Comparison of ENCODE assay signal across 13 mouse cellular contexts in genomic region chr16:20756052-20756451, GRCm38 (mm10). TPM values are rescaled to one million over a fixed set of nuclear protein-coding genes. Genes with fewer than 3 reads are reported as not detected.
DNase-seq lines count a peak whose midpoint lies in the region; ATAC-seq lines count a peak whose summit lies in the region.
"Had no signal": no experiment of that assay in that cellular context is flagged by ENCODE, and none has a peak within 500 bp of the region (broad histone marks: within the 10 kb centered on the region; RNA-seq: fewer than 3 reads in every experiment).

No protein-coding gene starts in this region.

- peak; percentile 81 for ATAC-seq in liver, embryonic 16.5 days (ENCODE audit: low read depth)
- peak; percentile 97 for ATAC-seq in granulocyte monocyte progenitor cell, adult 5-6 weeks (replicated peaks; ENCODE audit: poor library complexity, severe bottlenecking)
- ATAC-seq in megakaryocyte, adult 5-6 weeks (ENCODE audit: poor library complexity, severe bottlenecking) = 0 out of 2 replicates have a peak, but pooled peaks have one; percentile 35

- no peaks in the 10 kb centered on the region for H3K36me3 ChIP-seq in liver, embryonic 16.5 days (ENCODE audit: control insufficient read depth, insufficient read depth)
- H3K36me3 ChIP-seq: hindbrain, embryonic 10.5 days; liver, embryonic 13.5 days had no signal

- 63% methylated on average over 5 of the region's 5 CpGs for WGBS in liver, embryonic 16.5 days (ENCODE audit: insufficient replicate concordance)

- H3K9me3 ChIP-seq in liver, embryonic 16.5 days (replicated peaks; ENCODE audit: control insufficient read depth, low read length) = no peaks in the 10 kb centered on the region
- H3K9me3 ChIP-seq: hindbrain, embryonic 10.5 days; liver, embryonic 13.5 days had no signal

- no peak overlapping the region for H3K4me2 ChIP-seq in liver, embryonic 16.5 days (ENCODE audit: low read depth, low read length)
- H3K4me2 ChIP-seq: liver, embryonic 13.5 days had no signal

- no peak overlapping the region for H3K4me3 ChIP-seq in liver, embryonic 16.5 days (ENCODE audit: low read depth, low read length)
- H3K4me3 ChIP-seq: erythroblast, embryonic 14.5 days; hindbrain, embryonic 10.5 days; left cerebral cortex, adult 2 months; liver, embryonic 13.5 days had no signal

- H3K9ac ChIP-seq in liver, embryonic 16.5 days (ENCODE audit: low read depth, low read length) = no peak overlapping the region
- H3K9ac ChIP-seq: liver, embryonic 13.5 days had no signal

- no peaks in the 10 kb centered on the region for H3K4me1 ChIP-seq in liver, embryonic 16.5 days (ENCODE audit: control insufficient read depth, low read depth, low read length)
- H3K4me1 ChIP-seq: hindbrain, embryonic 10.5 days; liver, embryonic 13.5 days had no signal

- no peaks in the 10 kb centered on the region for H3K27me3 ChIP-seq in liver, embryonic 16.5 days (ENCODE audit: control insufficient read depth, insufficient read depth, low read depth, low read length)
- H3K27me3 ChIP-seq: liver, embryonic 13.5 days had no signal

- no peak for DNase-seq in liver
- peak; percentile 60 for DNase-seq in adrenal gland, adult 8-10 months
- DNase-seq in thymus, postnatal 36 days = no peak
- no peak for DNase-seq in embryo, embryonic 10 days (ENCODE audit: low spot score)
- DNase-seq: kidney, adult 11 months; liver, embryonic 13.5 days; right cerebral cortex, postnatal 4 days had no signal

- no peak overlapping the region for H3K27ac ChIP-seq in liver, embryonic 16.5 days (ENCODE audit: low read length)
- H3K27ac ChIP-seq: hindbrain, embryonic 10.5 days; left cerebral cortex, adult 2 months; liver, embryonic 13.5 days had no signal

RNA-seq across cellular contexts. Expression of gene Thpo, which starts 21.7 kb away (rescaled TPM):
- 5.1 and 6.1 TPM in 2 replicates for polyA plus RNA-seq in liver, embryonic 16.5 days (2015; fragmentation: Nextera tagmentation; extraction: Ambion mirVana)
- total RNA-seq in adrenal gland, adult 8-10 months (2022) = 1 to 10 TPM; 2.3 to 3.1 (median 2.7) TPM
- not detected in 2 replicates for total RNA-seq in granulocyte monocyte progenitor cell, adult 5-6 weeks (2014; fragmentation: Nextera tagmentation)
- total RNA-seq in granulocyte monocyte progenitor cell, adult 5-6 weeks (2017) = not detected in 2 replicates
- total RNA-seq in megakaryocyte, adult 5-6 weeks (2015) = not detected in 2 replicates
- total RNA-seq in megakaryocyte, adult 5-6 weeks (2017) = not detected in 2 replicates
- polyA plus RNA-seq: erythroblast, embryonic 14.5 days had no signal

RNA-seq across cellular contexts. Expression of gene Chrd, which starts 23.1 kb away (rescaled TPM):
- 0.32 and 0.39 TPM in 2 replicates for polyA plus RNA-seq in liver, embryonic 16.5 days (2015; fragmentation: Nextera tagmentation; extraction: Ambion mirVana)
- total RNA-seq in adrenal gland, adult 8-10 months (2022) = 10 to 100 TPM; 10.2 to 30.3 (median 20.0) TPM
- total RNA-seq in granulocyte monocyte progenitor cell, adult 5-6 weeks (2014; fragmentation: Nextera tagmentation) = not detected in 2 replicates
- not detected in 2 replicates for total RNA-seq in granulocyte monocyte progenitor cell, adult 5-6 weeks (2017)
- total RNA-seq in megakaryocyte, adult 5-6 weeks (2015) = not detected in 2 replicates
- total RNA-seq in megakaryocyte, adult 5-6 weeks (2017) = not detected in 2 replicates
- polyA plus RNA-seq: erythroblast, embryonic 14.5 days had no signal

RNA-seq across cellular contexts. Expression of gene Clcn2, which starts 38.5 kb away (rescaled TPM):
- 9.7 and 11.5 TPM in 2 replicates for polyA plus RNA-seq in liver, embryonic 16.5 days (2015; fragmentation: Nextera tagmentation; extraction: Ambion mirVana)
- total RNA-seq in adrenal gland, adult 8-10 months (2022) = 10 to 100 TPM; 44.5 to 52.2 (median 47.6) TPM
- 2.6 and 6.0 TPM in 2 replicates for total RNA-seq in granulocyte monocyte progenitor cell, adult 5-6 weeks (2014; fragmentation: Nextera tagmentation)
- 1.9 and 3.8 TPM in 2 replicates for total RNA-seq in granulocyte monocyte progenitor cell, adult 5-6 weeks (2017)
- total RNA-seq in megakaryocyte, adult 5-6 weeks (2015) = 0.49 and 0.84 TPM in 2 replicates
- 1.3 and 1.4 TPM in 2 replicates for total RNA-seq in megakaryocyte, adult 5-6 weeks (2017)

RNA-seq across cellular contexts. Expression of gene Polr2h, which starts 38.6 kb away (rescaled TPM):
- 27.7 and 31.6 TPM in 2 replicates for polyA plus RNA-seq in liver, embryonic 16.5 days (2015; fragmentation: Nextera tagmentation; extraction: Ambion mirVana)
- 10 to 100 TPM; 44.3 to 56.0 (median 51.0) TPM for total RNA-seq in adrenal gland, adult 8-10 months (2022)
- total RNA-seq in granulocyte monocyte progenitor cell, adult 5-6 weeks (2014; fragmentation: Nextera tagmentation) = 62.4 and 81.5 TPM in 2 replicates
- total RNA-seq in granulocyte monocyte progenitor cell, adult 5-6 weeks (2017) = 61.8 and 91.6 TPM in 2 replicates
- total RNA-seq in megakaryocyte, adult 5-6 weeks (2015) = 34.7 and 36.7 TPM in 2 replicates
- 27.8 and 29.2 TPM in 2 replicates for total RNA-seq in megakaryocyte, adult 5-6 weeks (2017)

Comparison
In these comparisons a context has a peak if more than half of its experiments do, and no peak if none do; other contexts are left out.
1. ATAC-seq: peak in every context shown above with its lines; median percentile 97 in granulocyte monocyte progenitor cell, adult 5-6 weeks; 81 in liver, embryonic 16.5 days; 35 in megakaryocyte, adult 5-6 weeks.
2. RNA of gene Chrd, which starts 23.1 kb away (total RNA-seq): 10.2 to 30.3 TPM in adrenal gland, adult 8-10 months; not detected in granulocyte monocyte progenitor cell, adult 5-6 weeks and not detected in megakaryocyte, adult 5-6 weeks; every median in the first group is over 10 times any median in the second.
3. RNA of gene Clcn2, which starts 38.5 kb away (total RNA-seq): 44.5 to 52.2 TPM in adrenal gland, adult 8-10 months; 1.9 to 6.0 TPM in granulocyte monocyte progenitor cell, adult 5-6 weeks and 0.49 to 1.4 TPM in megakaryocyte, adult 5-6 weeks; every median in the first group is over 4 times any median in the second.